Mouse (Mus musculus) forebrain, embryonic 16.5 days (tissue): ENCODE data around the gene Nrg4. TPM values are rescaled to one million over a fixed set of nuclear protein-coding genes. Genes with fewer than 3 reads are reported as not detected.

ENCODE experiments used
- ATAC-seq: fragments of 200-750 bp; cut with Nextera tagmentation; 2 replicates; pipeline ENCODE4 v1.8.0; 2017; ENCODE audit warnings: mild to moderate bottlenecking, moderate library complexity
- H3K27ac ChIP-seq: fragments of 300-500 bp; sonication (generic); 2 replicates; pipeline ENCODE4 v1.5.1; 2014; ENCODE audit warnings: low read length, control low read depth
- H3K27me3 ChIP-seq: fragments of 300-500 bp; sonication (generic); replicated peaks from 2 replicates; pipeline ENCODE4 v1.6.1; 2014; ENCODE audit warnings: low read length; ENCODE audit not compliant: control insufficient read depth, insufficient read depth
- H3K36me3 ChIP-seq: fragments of 300-500 bp; sonication (generic); 2 replicates; pipeline ENCODE4 v1.6.1; 2014; ENCODE audit not compliant: control insufficient read depth, insufficient read depth
- H3K4me1 ChIP-seq: fragments of 300-500 bp; sonication (generic); replicated peaks from 2 replicates; pipeline ENCODE4 v1.6.1; 2014; ENCODE audit warnings: low read length; ENCODE audit not compliant: control insufficient read depth, insufficient read depth
- H3K4me2 ChIP-seq: fragments of 300-500 bp; sonication (generic); 2 replicates; pipeline ENCODE4 v1.6.1; 2014; ENCODE audit warnings: mild to moderate bottlenecking, low read length, control low read depth
- H3K4me3 ChIP-seq: fragments of 300-500 bp; sonication (generic); replicated peaks from 2 replicates; pipeline ENCODE4 v1.5.1; 2014; ENCODE audit warnings: mild to moderate bottlenecking, low read length, control low read depth
- H3K9ac ChIP-seq: fragments of 300-500 bp; sonication (generic); replicated peaks from 2 replicates; pipeline ENCODE4 v1.6.1; 2014; ENCODE audit warnings: low read depth, low read length, control low read depth
- H3K9me3 ChIP-seq: fragments of 300-500 bp; sonication (generic); 2 replicates; pipeline ENCODE4 v1.6.1; 2016; ENCODE audit warnings: low read length; ENCODE audit not compliant: control insufficient read depth
- WGBS: fragments of 180-500 bp; shearing (Covaris S2); extraction: QIAGEN DNeasy Blood & Tissue Kit; methylation state at CpG from one replicate; pipeline ENCODE4 v1.1.7; 2014; 5-methylcytosine and 5-hydroxymethylcytosine counted together
- polyA plus RNA-seq: library from polyadenylated mRNA; unstranded; fragments of >200 nt; fragmentation: Nextera tagmentation; extraction: Ambion mirVana; gene quantifications from 2 replicates; pipeline ENCODE4 v1.2.1, GENCODE M21; 2015

The Nrg4 gene
- polyA plus RNA-seq, 1 experiment from 2014 or later, result 1.6 TPM

- peak overlapping the region; percentile 89 for H3K4me3 ChIP-seq
- H3K4me2 ChIP-seq, result peak overlapping the region; percentile 72
- peaks cover 10% of the 10 kb centered on the region for H3K4me1 ChIP-seq
- H3K27ac ChIP-seq, result no peak overlapping the region
- no peaks in the 10 kb centered on the region for H3K36me3 ChIP-seq
- 13% methylated on average over 18 of the region's 18 CpGs for WGBS
- no peak for ATAC-seq
- peaks cover 5% of the 10 kb centered on the region for H3K27me3 ChIP-seq
- peak overlapping the region; percentile 92 for H3K9ac ChIP-seq
- H3K9me3 ChIP-seq, result no peaks in the 10 kb centered on the region
Measured at GRCm38 (mm10) chr9:55325564-55326514, 805 bp downstream of the Nrg4 start.

GRCm38 (mm10) chr9:55325061-55325460 is 1.6 kb downstream of the Nrg4 start:
- Histone ChIP-seq H3K4me2 (no peak overlapping the region), H3K36me3 (no peaks in the 10 kb centered on the region), H3K9me3 (no peaks in the 10 kb centered on the region), H3K27me3 (peaks cover 5% of the 10 kb centered on the region), H3K4me3 (no peak overlapping the region), H3K27ac (no peak overlapping the region), H3K4me1 (peaks cover 10% of the 10 kb centered on the region), H3K9ac (no peak overlapping the region)
- 12% methylated on average over 1 of the region's 1 CpGs for WGBS
- ATAC-seq, result no peak

GRCm38 (mm10) chr9:55324516-55324915 is 2.1 kb downstream of the Nrg4 start:
- no peaks in the 10 kb centered on the region for H3K36me3 ChIP-seq
- H3K9ac ChIP-seq, result no peak overlapping the region
- WGBS, result 46% methylated on average over 10 of the region's 10 CpGs
- H3K9me3 ChIP-seq, result no peaks in the 10 kb centered on the region
- H3K4me1 ChIP-seq, result peaks cover 10% of the 10 kb centered on the region
- no peak overlapping the region for H3K4me3 ChIP-seq
- no peak overlapping the region for H3K27ac ChIP-seq
- H3K27me3 ChIP-seq, result peaks cover 5% of the 10 kb centered on the region
- H3K4me2 ChIP-seq, result no peak overlapping the region
- ATAC-seq, result no peak

GRCm38 (mm10) chr9:55324085-55324484 is 2.6 kb downstream of the Nrg4 start:
- H3K4me3 ChIP-seq, result no peak overlapping the region
- no peak overlapping the region for H3K27ac ChIP-seq
- no peaks in the 10 kb centered on the region for H3K36me3 ChIP-seq
- no peak overlapping the region for H3K9ac ChIP-seq
- no peak for ATAC-seq
- WGBS, result 47% methylated on average over 8 of the region's 8 CpGs
- peaks cover 5% of the 10 kb centered on the region for H3K27me3 ChIP-seq
- H3K9me3 ChIP-seq, result no peaks in the 10 kb centered on the region
- H3K4me2 ChIP-seq, result no peak overlapping the region
- H3K4me1 ChIP-seq, result peaks cover 10% of the 10 kb centered on the region

- WGBS, result 91% methylated on average over 1 of the region's 1 CpGs
- Histone ChIP-seq H3K9me3 (no peaks in the 10 kb centered on the region), H3K4me1 (peaks cover 7% of the 10 kb centered on the region; the same call in 1 of the 2 replicates), H3K36me3 (no peaks in the 10 kb centered on the region), H3K4me3 (no peak overlapping the region), H3K27ac (no peak overlapping the region), H3K4me2 (no peak overlapping the region), H3K9ac (no peak overlapping the region), H3K27me3 (0 out of 2 replicates have a peak, but pooled peaks cover 2% of the 10 kb centered on the region)
- no peak for ATAC-seq
Measured at GRCm38 (mm10) chr9:55322641-55323040, 4.0 kb downstream of the Nrg4 start.

- Histone ChIP-seq H3K27me3 (no peaks in the 10 kb centered on the region), H3K9ac (no peak overlapping the region), H3K4me2 (no peak overlapping the region), H3K27ac (no peak overlapping the region), H3K4me3 (no peak overlapping the region), H3K36me3 (no peaks in the 10 kb centered on the region), H3K4me1 (no peaks in the 10 kb centered on the region), H3K9me3 (no peaks in the 10 kb centered on the region)
- ATAC-seq, result no peak
- WGBS, result 67% methylated on average over 12 of the region's 12 CpGs
Measured at GRCm38 (mm10) chr9:55313619-55314261, 12.9 kb downstream of the Nrg4 start.

GRCm38 (mm10) chr9:55311560-55311959 is 15.1 kb downstream of the Nrg4 start:
- Histone ChIP-seq H3K9ac (no peak overlapping the region; the same call in 1 of the 2 replicates), H3K9me3 (no peaks in the 10 kb centered on the region), H3K4me2 (no peak overlapping the region), H3K4me1 (no peaks in the 10 kb centered on the region), H3K4me3 (no peak overlapping the region), H3K27ac (no peak overlapping the region), H3K27me3 (no peaks in the 10 kb centered on the region), H3K36me3 (no peaks in the 10 kb centered on the region)
- ATAC-seq, result peak; percentile 83
- WGBS, result 8% methylated on average over 5 of the region's 5 CpGs

- H3K36me3 ChIP-seq, result no peaks in the 10 kb centered on the region
- H3K27ac ChIP-seq, result no peak overlapping the region
- no peak overlapping the region for H3K4me3 ChIP-seq
- 80% methylated on average over 5 of the region's 5 CpGs for WGBS
- no peak overlapping the region for H3K4me2 ChIP-seq
- no peaks in the 10 kb centered on the region for H3K9me3 ChIP-seq
- H3K9ac ChIP-seq, result no peak overlapping the region
- H3K27me3 ChIP-seq, result no peaks in the 10 kb centered on the region
- ATAC-seq, result no peak
- no peaks in the 10 kb centered on the region for H3K4me1 ChIP-seq
Measured at GRCm38 (mm10) chr9:55308455-55308854, 18.2 kb downstream of the Nrg4 start.

GRCm38 (mm10) chr9:55307557-55307956 is 19.1 kb downstream of the Nrg4 start:
- Histone ChIP-seq H3K4me3 (no peak overlapping the region), H3K27ac (no peak overlapping the region), H3K9me3 (no peaks in the 10 kb centered on the region), H3K4me1 (no peaks in the 10 kb centered on the region), H3K9ac (no peak overlapping the region), H3K27me3 (no peaks in the 10 kb centered on the region), H3K36me3 (no peaks in the 10 kb centered on the region), H3K4me2 (no peak overlapping the region)
- ATAC-seq, result no peak
- 84% methylated on average over 5 of the region's 5 CpGs for WGBS
